Mouse (Mus musculus) CH12.LX (cell line): ENCODE measurements around the gene Tiam1. TPM values are rescaled to one million over a fixed set of nuclear protein-coding genes. Genes with fewer than 3 reads are reported as not detected.

Experiments
- DNase-seq: peaks from one replicate; pipeline ENCODE4 v3.0.0-alpha.2; 2013; ENCODE audit errors: extremely low read depth
- H3K27ac ChIP-seq: 2 replicates; pipeline ENCODE4 v1.5.1; 2012; ENCODE audit warnings: low read depth, mild to moderate bottlenecking, control low read depth, moderate library complexity; ENCODE audit not compliant: insufficient read depth
- H3K27me3 ChIP-seq: replicated peaks from 2 replicates; pipeline ENCODE3; 2012; ENCODE audit warnings: inconsistent platforms
- H3K36me3 ChIP-seq, 2 experiments: replicated peaks in 1 of 2; 2 replicates each; pipeline versions ENCODE3 to v1.6.1; 2012; ENCODE audit warnings: inconsistent platforms in 1 of 2, low read length in 1 of 2, mild to moderate bottlenecking in 1 of 2, mixed read lengths in 1 of 2, moderate library complexity in 1 of 2; ENCODE audit not compliant: control insufficient read depth in 1 of 2, insufficient read depth in 1 of 2
- H3K4me1 ChIP-seq, 2 experiments: 2 replicates each; pipeline ENCODE4 v1.6.1; 2012; ENCODE audit warnings: inconsistent platforms in 1 of 2, moderate library complexity in 1 of 2; ENCODE audit not compliant: insufficient read depth in 2 of 2, control insufficient read depth in 1 of 2
- H3K4me2 ChIP-seq: 2 replicates; pipeline ENCODE4 v1.6.1; 2012; ENCODE audit warnings: low read depth, mild to moderate bottlenecking, control low read depth; ENCODE audit not compliant: poor library complexity, insufficient read depth, severe bottlenecking
- H3K4me3 ChIP-seq, 3 experiments: fragments of 150-350 bp in 1 of 3; sonication (generic) in 1 of 3; replicated peaks in 1 of 3; 2 replicates each; pipeline versions ENCODE3 to v1.5.1; 2011 to 2012; ENCODE audit warnings: low read depth in 2 of 3, low read length in 2 of 3, mild to moderate bottlenecking in 2 of 3, moderate library complexity in 2 of 3, control low read depth in 1 of 3, improper control_type of control experiment in 1 of 3, inconsistent platforms in 1 of 3, mixed read lengths in 1 of 3; ENCODE audit not compliant: poor library complexity in 1 of 3
- H3K79me2 ChIP-seq: replicated peaks from 2 replicates; pipeline ENCODE4 v1.6.1; 2012; ENCODE audit warnings: mild to moderate bottlenecking, moderate library complexity; ENCODE audit not compliant: control insufficient read depth, poor library complexity, insufficient read depth, severe bottlenecking; ENCODE audit errors: extremely low read depth
- H3K9ac ChIP-seq: 2 replicates; pipeline ENCODE4 v1.6.1; 2012; ENCODE audit warnings: low read depth, mild to moderate bottlenecking, control low read depth, moderate library complexity; ENCODE audit not compliant: insufficient read depth
- H3K9me3 ChIP-seq: replicated peaks from 2 replicates; pipeline ENCODE3; 2012; ENCODE audit warnings: low read length, inconsistent platforms, mixed read lengths
- CTCF ChIP-seq, 2 experiments: IDR thresholded peaks in 1 of 2; conservative IDR thresholded peaks in 1 of 2; 2 replicates each; pipeline ENCODE4 v1.5.1; 2011 to 2012; ENCODE audit warnings: low read depth in 2 of 2, low read length in 2 of 2, improper control_type of control experiment in 1 of 2, inconsistent platforms in 1 of 2, mild to moderate bottlenecking in 1 of 2, moderate library complexity in 1 of 2
- HCFC1 ChIP-seq: IDR thresholded peaks from 2 replicates; pipeline ENCODE4 v1.6.1; 2012; ENCODE audit warnings: low read depth, mild to moderate bottlenecking, inconsistent platforms, low read length, improper control_type of control experiment
- IRF4 ChIP-seq: IDR thresholded peaks from 2 replicates; pipeline ENCODE4 v1.6.1; 2014; ENCODE audit warnings: low read depth, mild to moderate bottlenecking, inconsistent platforms, low read length, improper control_type of control experiment
- JUN ChIP-seq: IDR thresholded peaks from 2 replicates; pipeline ENCODE4 v1.6.1; 2011; ENCODE audit warnings: low read depth, mild to moderate bottlenecking, low read length, improper control_type of control experiment, moderate library complexity; ENCODE audit not compliant: insufficient read depth
- MAZ ChIP-seq: IDR thresholded peaks from 2 replicates; pipeline ENCODE4 v1.6.1; 2012; ENCODE audit warnings: low read depth, mild to moderate bottlenecking, inconsistent platforms, low read length, improper control_type of control experiment, moderate library complexity
- MEF2A ChIP-seq: IDR thresholded peaks from 2 replicates; pipeline ENCODE4 v1.6.1; 2014; ENCODE audit warnings: low read depth, mild to moderate bottlenecking, inconsistent platforms, low read length, improper control_type of control experiment, borderline replicate concordance
- PAX5 ChIP-seq: IDR thresholded peaks from 2 replicates; pipeline ENCODE4 v1.6.1; 2012; ENCODE audit warnings: low read length, inconsistent platforms, mixed read lengths
- POLR2A ChIP-seq: IDR thresholded peaks from 2 replicates; pipeline ENCODE4 v1.6.1; 2011; ENCODE audit warnings: low read depth, mild to moderate bottlenecking, improper control_type of control experiment, low read length
- POLR2AphosphoS2 ChIP-seq: IDR thresholded peaks from 2 replicates; pipeline ENCODE4 v1.6.1; 2011; ENCODE audit warnings: low read depth, low read length, improper control_type of control experiment
- RAD21 ChIP-seq: IDR thresholded peaks from 2 replicates; pipeline ENCODE4 v1.6.1; 2011; ENCODE audit warnings: low read depth, mild to moderate bottlenecking, low read length, improper control_type of control experiment, moderate library complexity
- SIN3A ChIP-seq: IDR thresholded peaks from 2 replicates; pipeline ENCODE4 v1.6.1; 2012; ENCODE audit warnings: low read length, improper control_type of control experiment, inconsistent platforms
- SMC3 ChIP-seq: IDR thresholded peaks from 2 replicates; pipeline ENCODE4 v1.6.1; 2011; ENCODE audit warnings: low read depth, low read length, improper control_type of control experiment
- UBTF ChIP-seq: IDR thresholded peaks from 2 replicates; pipeline ENCODE4 v1.6.1; 2012; ENCODE audit warnings: low read depth, mild to moderate bottlenecking, inconsistent platforms, low read length, improper control_type of control experiment, moderate library complexity
- dilution Hi-C: fragments of 300-500 bp; cut with MboI; formaldehyde crosslinking; loops from 2 replicates; pipeline ENCODE4 v1.14.3; 2020; ENCODE audit warnings: low sequenced_read_pairs; ENCODE audit not compliant: extremely low pct_unique_long_range_greater_than_20kb, extremely low pct_ligation_motif_present
- in situ Hi-C: fragments of 300-500 bp; cut with MboI; formaldehyde crosslinking; loops from 3 replicates; pipeline ENCODE4 v1.14.3; 2019; ENCODE audit warnings: low sequenced_read_pairs, low pct_ligation_motif_present, low pct_unique_long_range_greater_than_20kb, mixed read lengths
- polyA plus RNA-seq: library from polyadenylated mRNA; unstranded; fragments of >175 nt; gene quantifications from 2 replicates; pipeline ENCODE4 v1.2.1, GENCODE M21; 2012; ENCODE audit warnings: low read depth; ENCODE audit not compliant: insufficient read length
- total RNA-seq, 2 experiments: library from RNA; depleted of rRNA; stranded (reverse); fragments of 300-350 nt in 1 of 2; fragments of >200 nt in 1 of 2; gene quantifications; 2 replicates each; pipeline ENCODE4 v1.2.3; 2012 to 2014

Tiam1 gene
- total and polyA plus RNA-seq, 3 experiments, result 0.03 to 0.40 (median 0.04) TPM

- Histone ChIP-seq H3K4me1 (peaks cover 0 to 4% of the 10 kb centered on the region in 2 experiments; a peak in 2 of 4 replicates), H3K9ac (no peak overlapping the region), H3K79me2 (no peaks in the 10 kb centered on the region), H3K27ac (no peak overlapping the region), H3K4me2 (no peak overlapping the region), H3K4me3 (no peak overlapping the region), H3K9me3 (peaks cover 62% of the 10 kb centered on the region), H3K27me3 (peaks cover 4% of the 10 kb centered on the region), H3K36me3 (no peaks in the 10 kb centered on the region)
- no peak for DNase-seq
- TF ChIP-seq POLR2AphosphoS2 (no peak), CTCF (conservative IDR thresholded peaks at IDR 0.05 in 1 of 2, IDR thresholded peaks at IDR 0.05 in 1 of 2; ENCODE audit: low read depth in 2 of 2, low read length in 2 of 2) (0 out of 4 replicates have a peak, but pooled peaks of 1 of the 2 experiments have one; percentile 38)
- dilution Hi-C loops, result no loop called here
- in situ Hi-C loops, result loop anchor here (5.0 to 25.0 kb wide), 3 partner anchors 53 to 1387 kb away; no protein-coding TSS in a partner anchor
Observed at GRCm38 (mm10) chr16:89774553-89774913, 369.0 kb downstream of the Tiam1 start.

GRCm38 (mm10) chr16:89773657-89774552 lies 369.7 kb downstream of the Tiam1 start:
- H3K4me3 ChIP-seq, result no peak overlapping the region
- dilution Hi-C loops, result no loop called here
- no peaks in the 10 kb centered on the region for H3K36me3 ChIP-seq
- H3K4me2 ChIP-seq, result no peak overlapping the region
- H3K27ac ChIP-seq, result no peak overlapping the region
- peaks cover 4% of the 10 kb centered on the region for H3K27me3 ChIP-seq
- no peak overlapping the region for H3K9ac ChIP-seq
- peaks cover 0 to 4% of the 10 kb centered on the region in 2 experiments; a peak in 2 of 4 replicates for H3K4me1 ChIP-seq
- peaks cover 64% of the 10 kb centered on the region for H3K9me3 ChIP-seq
- DNase-seq, result peak; percentile 68
- no peaks in the 10 kb centered on the region for H3K79me2 ChIP-seq
- in situ Hi-C loops, result loop anchor here (5.0 to 25.0 kb wide), 3 partner anchors 53 to 1387 kb away; no protein-coding TSS in a partner anchor
- no peak for TF ChIP-seq SIN3A
- TF ChIP-seq HCFC1, result no peak
- TF ChIP-seq RAD21, result peak; percentile 57
- TF ChIP-seq MAZ, result no peak
- TF ChIP-seq SMC3, result peak; percentile 48
- peak; percentile 59 for TF ChIP-seq CTCF (conservative IDR thresholded peaks at IDR 0.05 in 1 of 2, IDR thresholded peaks at IDR 0.05 in 1 of 2; ENCODE audit: low read depth in 2 of 2, low read length in 2 of 2)
- no peak for TF ChIP-seq MEF2A

DNA sequence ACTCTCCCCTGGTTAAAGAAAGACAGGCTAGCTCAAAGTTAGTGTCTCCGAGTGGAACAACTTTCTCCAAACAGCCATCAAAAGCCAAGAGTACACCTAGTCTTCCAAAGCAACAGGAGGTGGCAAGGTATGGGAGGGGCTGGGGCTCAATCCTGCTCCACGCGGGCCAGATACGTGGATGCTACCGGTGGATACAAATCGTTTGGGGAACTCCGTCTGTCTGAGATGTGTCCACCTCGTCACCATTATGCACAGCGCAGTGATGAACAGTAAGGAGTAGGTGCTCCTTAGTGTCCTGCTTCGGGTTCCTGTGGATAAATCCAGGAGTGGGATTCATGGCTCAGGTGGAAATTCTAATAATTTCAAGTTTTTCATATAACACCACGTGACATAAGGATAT lies 377.6 kb downstream of the Tiam1 start:
- Histone ChIP-seq H3K27ac (no peak overlapping the region), H3K9ac (no peak overlapping the region), H3K79me2 (no peaks in the 10 kb centered on the region), H3K4me2 (no peak overlapping the region), H3K27me3 (peaks cover 7% of the 10 kb centered on the region), H3K9me3 (peaks cover 52% of the 10 kb centered on the region), H3K4me1 (no peaks in the 10 kb centered on the region), H3K4me3 (no peak overlapping the region), H3K36me3 (no peaks in the 10 kb centered on the region)
- dilution Hi-C loops (no loop called here), in situ Hi-C loops (loop anchor here (25.0 kb wide), 1 partner anchor 1379 kb away; no protein-coding TSS in a partner anchor)
- no peak for DNase-seq
- TF ChIP-seq POLR2AphosphoS2 (no peak), POLR2A (no peak), JUN (no peak), UBTF (no peak), PAX5 (no peak), IRF4 (no peak)
